Mouse (Mus musculus): ENCODE measurements at regions not wholly inside any gene's neighbourhood (a gene's known extent, or its start where the extent isn't known, plus 50 kb on each side); places are given as distances from the start of the nearest gene placed in this dataset.
"Not testable (repeated sequence)": the region's sequence is repeated elsewhere in the genome, so short reads cannot be mapped to it uniquely, and the experiment has no call there.

DNA sequence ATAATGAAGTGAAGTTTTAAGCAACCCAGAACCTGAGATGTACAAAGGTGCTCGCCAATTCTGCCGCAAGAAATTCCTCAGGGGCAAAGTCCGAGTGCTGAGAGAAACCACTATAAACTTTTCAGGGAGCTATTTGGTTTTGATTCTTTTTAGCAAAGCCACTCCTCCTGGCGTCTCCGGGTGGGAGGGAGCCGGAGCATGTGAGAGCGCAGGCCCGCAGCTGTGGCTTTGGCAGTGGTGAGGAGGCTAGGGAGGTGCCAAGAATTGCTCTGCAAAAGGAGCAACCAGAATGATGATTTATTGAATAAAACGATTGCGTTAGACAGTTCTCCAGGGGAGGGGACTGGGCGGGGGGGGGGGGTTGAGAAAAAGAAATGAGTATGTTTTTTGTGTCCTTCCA lies 490.9 kb upstream of the Gulo start:
- peak; percentile 86 for ATAC-seq

GRCm38 (mm10) chr14:66495146-66495545 lies 486.1 kb upstream of the Gulo start:
- Histone ChIP-seq H3K27ac (ENCODE audit: low read length) (no peak overlapping the region), H3K36me3 (ENCODE audit: insufficient read depth, low read length) (no peaks in the 10 kb centered on the region), H3K27me3 (replicated peaks; ENCODE audit: insufficient read depth, low read length) (no peaks in the 10 kb centered on the region), H3K4me2 (replicated peaks; ENCODE audit: low read depth, low read length) (no peak overlapping the region), H3K4me3 (ENCODE audit: low read depth, low read length) (no peak overlapping the region), H3K9ac (replicated peaks; ENCODE audit: low read depth) (no peak overlapping the region), H3K4me1 (ENCODE audit: insufficient read depth, low read depth, low read length) (no peaks in the 10 kb centered on the region), H3K9me3 (ENCODE audit: low read length) (no peaks in the 10 kb centered on the region)
- no peak for TF ChIP-seq CTCF (IDR thresholded peaks at IDR 0.05)
- no peak for TF ChIP-seq EP300 (IDR thresholded peaks at IDR 0.05)
- ATAC-seq: no peak
- WGBS: 59% methylated on average over 1 of the region's 1 CpGs
- no peak for DNase-seq (ENCODE audit: low spot score)

More for the DNA sequence above, 490.9 kb upstream of the Gulo start:
- Histone ChIP-seq H3K9ac (replicated peaks; ENCODE audit: low read depth) (no peak overlapping the region), H3K4me2 (replicated peaks; ENCODE audit: low read depth, low read length) (0 out of 2 replicates have a peak overlapping the region, but pooled peaks have one; percentile 25), H3K27ac (ENCODE audit: low read length) (no peak overlapping the region), H3K4me1 (ENCODE audit: insufficient read depth, low read depth, low read length) (no peaks in the 10 kb centered on the region), H3K36me3 (ENCODE audit: insufficient read depth, low read length) (no peaks in the 10 kb centered on the region), H3K27me3 (replicated peaks; ENCODE audit: insufficient read depth, low read length) (no peaks in the 10 kb centered on the region), H3K4me3 (ENCODE audit: low read depth, low read length) (no peak overlapping the region), H3K9me3 (ENCODE audit: low read length) (no peaks in the 10 kb centered on the region)
- 26% methylated on average over 11 of the region's 11 CpGs for WGBS
- peak; percentile 88 for DNase-seq (ENCODE audit: low spot score)
- TF ChIP-seq EP300 (IDR thresholded peaks at IDR 0.05): no peak
- TF ChIP-seq CTCF (IDR thresholded peaks at IDR 0.05): no peak

DNA sequence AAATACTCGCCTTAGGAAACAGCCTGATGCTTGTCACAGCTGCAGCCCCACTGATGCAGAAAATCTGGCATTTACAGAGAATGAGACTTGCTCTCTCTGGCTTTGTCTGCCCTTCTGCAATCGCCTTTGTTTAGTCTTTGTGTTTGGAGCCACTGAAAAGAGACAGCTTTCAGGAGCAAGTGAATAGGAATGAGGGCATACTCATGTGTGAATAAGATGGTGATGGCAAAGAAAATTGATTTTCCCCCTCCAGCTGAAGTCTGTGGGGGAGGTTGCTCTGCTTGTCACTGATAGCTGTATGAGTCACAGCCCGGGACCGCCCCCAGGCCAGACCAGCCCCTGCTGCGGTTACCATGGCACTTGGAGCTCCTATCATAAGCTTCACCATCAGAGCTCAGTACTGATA lies 485.5 kb upstream of the Gulo start:
- H3K9ac ChIP-seq (replicated peaks; ENCODE audit: low read depth): no peak overlapping the region
- H3K27ac ChIP-seq (ENCODE audit: low read length): no peak overlapping the region; the same call in 1 of the 2 replicates
- no peaks in the 10 kb centered on the region for H3K36me3 ChIP-seq (ENCODE audit: insufficient read depth, low read length)
- H3K27me3 ChIP-seq (replicated peaks; ENCODE audit: insufficient read depth, low read length): no peaks in the 10 kb centered on the region
- H3K9me3 ChIP-seq (ENCODE audit: low read length): no peaks in the 10 kb centered on the region
- WGBS: 15% methylated on average over 5 of the region's 5 CpGs
- DNase-seq (ENCODE audit: low spot score): peak; percentile 86
- no peak overlapping the region for H3K4me3 ChIP-seq (ENCODE audit: low read depth, low read length)
- H3K4me2 ChIP-seq (replicated peaks; ENCODE audit: low read depth, low read length): no peak overlapping the region
- H3K4me1 ChIP-seq (ENCODE audit: insufficient read depth, low read depth, low read length): no peaks in the 10 kb centered on the region
- no peak for TF ChIP-seq CTCF (IDR thresholded peaks at IDR 0.05)
- TF ChIP-seq EP300 (IDR thresholded peaks at IDR 0.05): peak; percentile 52
- ATAC-seq: peak; percentile 94

GRCm38 (mm10) chr14:66493691-66494121 lies 484.7 kb upstream of the Gulo start:
- H3K4me3 ChIP-seq (ENCODE audit: low read depth, low read length): no peak overlapping the region
- H3K27me3 ChIP-seq (replicated peaks; ENCODE audit: insufficient read depth, low read length): no peaks in the 10 kb centered on the region
- DNase-seq (ENCODE audit: low spot score): no peak
- TF ChIP-seq EP300 (IDR thresholded peaks at IDR 0.05) (no peak), CTCF (IDR thresholded peaks at IDR 0.05) (no peak)
- H3K4me2 ChIP-seq (replicated peaks; ENCODE audit: low read depth, low read length): no peak overlapping the region
- H3K4me1 ChIP-seq (ENCODE audit: insufficient read depth, low read depth, low read length): no peaks in the 10 kb centered on the region
- H3K9me3 ChIP-seq (ENCODE audit: low read length): no peaks in the 10 kb centered on the region
- 64% methylated on average over 4 of the region's 4 CpGs for WGBS
- no peak overlapping the region for H3K27ac ChIP-seq (ENCODE audit: low read length)
- ATAC-seq: no peak
- no peaks in the 10 kb centered on the region for H3K36me3 ChIP-seq (ENCODE audit: insufficient read depth, low read length)
- no peak overlapping the region for H3K9ac ChIP-seq (replicated peaks; ENCODE audit: low read depth)

GRCm38 (mm10) chr14:66484751-66485150 lies 475.7 kb upstream of the Gulo start:
- not testable (repeated sequence) for H3K4me3 ChIP-seq (ENCODE audit: low read depth, low read length); H3K9me3 ChIP-seq (ENCODE audit: low read length); H3K27me3 ChIP-seq (replicated peaks; ENCODE audit: insufficient read depth, low read length); H3K4me1 ChIP-seq (ENCODE audit: insufficient read depth, low read depth, low read length); ATAC-seq; H3K27ac ChIP-seq (ENCODE audit: low read length); H3K9ac ChIP-seq (replicated peaks; ENCODE audit: low read depth); H3K36me3 ChIP-seq (ENCODE audit: insufficient read depth, low read length); H3K4me2 ChIP-seq (replicated peaks; ENCODE audit: low read depth, low read length); DNase-seq (ENCODE audit: low spot score)
- WGBS: 72% methylated on average over 1 of the region's 1 CpGs

GRCm38 (mm10) chr14:66479181-66479580 lies 470.2 kb upstream of the Gulo start:
- no peak overlapping the region for H3K4me2 ChIP-seq (replicated peaks; ENCODE audit: low read depth, low read length)
- H3K9ac ChIP-seq (replicated peaks; ENCODE audit: low read depth): no peak overlapping the region
- no peaks in the 10 kb centered on the region for H3K9me3 ChIP-seq (ENCODE audit: low read length)
- no peak overlapping the region for H3K27ac ChIP-seq (ENCODE audit: low read length)
- no peaks in the 10 kb centered on the region for H3K36me3 ChIP-seq (ENCODE audit: insufficient read depth, low read length)
- H3K4me3 ChIP-seq (ENCODE audit: low read depth, low read length): no peak overlapping the region
- no peaks in the 10 kb centered on the region for H3K27me3 ChIP-seq (replicated peaks; ENCODE audit: insufficient read depth, low read length)
- 74% methylated on average over 4 of the region's 4 CpGs for WGBS
- ATAC-seq (no peak), DNase-seq (ENCODE audit: low spot score) (no peak)
- no peaks in the 10 kb centered on the region for H3K4me1 ChIP-seq (ENCODE audit: insufficient read depth, low read depth, low read length)
- TF ChIP-seq EP300 (IDR thresholded peaks at IDR 0.05): no peak
- no peak for TF ChIP-seq CTCF (IDR thresholded peaks at IDR 0.05)

- Histone ChIP-seq H3K27ac (ENCODE audit: low read length) (no peak overlapping the region), H3K27me3 (replicated peaks; ENCODE audit: insufficient read depth, low read length) (no peaks in the 10 kb centered on the region), H3K36me3 (ENCODE audit: insufficient read depth, low read length) (no peaks in the 10 kb centered on the region), H3K4me3 (ENCODE audit: low read depth, low read length) (no peak overlapping the region), H3K9me3 (ENCODE audit: low read length) (no peaks in the 10 kb centered on the region), H3K9ac (replicated peaks; ENCODE audit: low read depth) (no peak overlapping the region), H3K4me1 (ENCODE audit: insufficient read depth, low read depth, low read length) (no peaks in the 10 kb centered on the region), H3K4me2 (replicated peaks; ENCODE audit: low read depth, low read length) (no peak overlapping the region)
- 50% methylated on average over 6 of the region's 6 CpGs for WGBS
- DNase-seq (ENCODE audit: low spot score): no peak
- TF ChIP-seq EP300 (IDR thresholded peaks at IDR 0.05): no peak
- TF ChIP-seq CTCF (IDR thresholded peaks at IDR 0.05): no peak
- ATAC-seq: no peak
Observed at GRCm38 (mm10) chr14:66478562-66478961, 469.6 kb upstream of the Gulo start.
